Mouse (Mus musculus): ENCODE results near the gene Atoh8. TPM values are rescaled to one million over a fixed set of nuclear protein-coding genes. Genes with fewer than 3 reads are reported as not detected.

Atoh8 gene
- polyA plus RNA-seq, 1 experiment from 2014 or later = 4.5 TPM

DNA sequence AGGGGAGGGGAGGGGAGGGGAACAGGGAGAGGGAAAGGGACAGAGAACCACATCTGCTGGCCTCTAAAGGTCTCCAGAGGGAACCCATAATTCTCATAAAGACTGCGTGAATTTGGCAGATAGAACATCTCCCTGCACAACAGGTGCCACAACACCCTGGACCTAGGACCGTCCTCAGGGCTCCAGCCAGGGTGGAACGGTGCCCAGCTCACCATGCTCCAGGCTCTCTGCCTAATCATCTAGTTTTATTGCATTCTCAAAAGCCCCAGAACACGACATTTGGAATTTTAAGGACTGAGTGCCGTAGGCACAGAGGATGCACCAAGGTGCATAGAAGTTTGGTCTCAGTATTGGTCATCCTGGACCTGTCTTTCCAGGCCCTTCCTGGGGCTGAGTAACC, 34.9 kb upstream of the Atoh8 start:
- Histone ChIP-seq H3K4me1 (replicated peaks; ENCODE audit: control insufficient read depth, insufficient read depth, low read length) (no peaks in the 10 kb centered on the region), H3K9ac (ENCODE audit: low read depth, low read length) (no peak overlapping the region), H3K4me3 (ENCODE audit: low read depth, low read length) (no peak overlapping the region), H3K27me3 (replicated peaks; ENCODE audit: control insufficient read depth, insufficient read depth, low read length) (no peaks in the 10 kb centered on the region), H3K27ac (ENCODE audit: low read depth, low read length) (no peak overlapping the region), H3K9me3 (ENCODE audit: control insufficient read depth) (no peaks in the 10 kb centered on the region), H3K4me2 (replicated peaks; ENCODE audit: low read depth) (no peak overlapping the region), H3K36me3 (ENCODE audit: control insufficient read depth, insufficient read depth) (no peaks in the 10 kb centered on the region)
- no peak for ATAC-seq
- WGBS = 84% methylated on average over 5 of the region's 5 CpGs
- TF ChIP-seq CTCF (IDR thresholded peaks at IDR 0.05; ENCODE audit: low read depth) = no peak

DNA sequence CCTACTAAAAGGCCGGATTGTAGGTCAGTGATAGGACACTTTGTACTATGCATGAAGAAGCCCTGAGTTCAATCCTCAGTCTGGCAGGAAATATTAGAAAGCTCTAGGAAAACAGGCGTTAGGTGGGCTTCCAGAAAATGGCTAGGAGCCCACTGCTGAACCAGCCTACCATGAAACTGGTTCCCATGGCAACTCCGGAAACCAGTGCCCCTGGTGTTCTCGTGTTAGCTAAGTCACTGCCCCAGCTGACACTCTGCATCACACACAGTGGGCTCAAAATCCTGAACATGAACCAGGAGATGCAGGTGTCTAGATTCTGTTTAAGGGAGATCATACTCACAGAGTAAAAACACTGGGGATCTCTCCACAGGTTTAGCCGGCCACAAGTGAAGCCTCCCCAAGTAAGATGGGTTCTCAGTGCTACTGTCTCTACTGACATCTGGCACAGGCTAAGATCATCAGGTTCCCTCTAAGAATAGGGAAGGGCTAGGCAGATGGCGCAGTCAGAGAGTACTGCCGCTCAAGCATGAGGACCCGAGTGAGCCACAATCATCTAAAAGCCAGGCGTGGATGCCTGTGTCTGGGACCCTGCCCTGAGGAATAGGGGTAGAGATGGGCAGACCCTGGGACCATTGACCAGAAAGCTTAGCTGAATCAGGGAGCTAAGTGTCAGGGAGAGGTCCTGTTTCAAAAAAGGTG, 32.9 kb upstream of the Atoh8 start:
- Histone ChIP-seq H3K9ac (ENCODE audit: low read depth, low read length) (no peak overlapping the region), H3K4me3 (ENCODE audit: low read depth, low read length) (no peak overlapping the region), H3K4me1 (replicated peaks; ENCODE audit: control insufficient read depth, insufficient read depth, low read length) (no peaks in the 10 kb centered on the region), H3K27me3 (replicated peaks; ENCODE audit: control insufficient read depth, insufficient read depth, low read length) (no peaks in the 10 kb centered on the region), H3K9me3 (ENCODE audit: control insufficient read depth) (no peaks in the 10 kb centered on the region), H3K4me2 (replicated peaks; ENCODE audit: low read depth) (no peak overlapping the region), H3K27ac (ENCODE audit: low read depth, low read length) (no peak overlapping the region), H3K36me3 (ENCODE audit: control insufficient read depth, insufficient read depth) (no peaks in the 10 kb centered on the region)
- no peak for ATAC-seq
- TF ChIP-seq CTCF (IDR thresholded peaks at IDR 0.05; ENCODE audit: low read depth) = no peak
- 81% methylated on average over 9 of the region's 9 CpGs for WGBS

DNA sequence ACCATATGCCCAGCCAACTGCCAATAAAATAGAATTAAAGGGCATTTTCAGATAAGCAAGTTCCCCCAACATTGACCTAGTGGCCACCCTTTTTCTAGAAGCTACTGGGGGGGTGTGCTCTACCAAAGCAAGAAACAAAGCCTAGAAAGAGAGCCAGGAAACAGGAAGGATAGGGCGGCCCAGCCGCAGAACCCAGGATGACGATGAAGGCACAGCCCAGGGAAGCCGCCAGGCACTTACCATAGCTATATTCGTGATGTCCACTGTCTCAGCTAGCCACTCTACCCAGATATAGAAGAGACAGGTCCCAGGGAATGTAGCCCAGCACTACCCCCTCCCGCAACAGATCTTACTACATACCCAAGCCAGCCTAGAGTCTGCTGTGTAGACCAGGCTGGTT, 30.3 kb upstream of the Atoh8 start:
- H3K9me3 ChIP-seq (ENCODE audit: control insufficient read depth) = no peaks in the 10 kb centered on the region
- H3K36me3 ChIP-seq (ENCODE audit: control insufficient read depth, insufficient read depth) = no peaks in the 10 kb centered on the region
- H3K4me1 ChIP-seq (replicated peaks; ENCODE audit: control insufficient read depth, insufficient read depth, low read length) = no peaks in the 10 kb centered on the region
- ATAC-seq = no peak
- no peak overlapping the region for H3K27ac ChIP-seq (ENCODE audit: low read depth, low read length)
- TF ChIP-seq CTCF (IDR thresholded peaks at IDR 0.05; ENCODE audit: low read depth) = no peak
- WGBS = 79% methylated on average over 6 of the region's 6 CpGs
- H3K27me3 ChIP-seq (replicated peaks; ENCODE audit: control insufficient read depth, insufficient read depth, low read length) = no peaks in the 10 kb centered on the region
- no peak overlapping the region for H3K9ac ChIP-seq (ENCODE audit: low read depth, low read length)
- no peak overlapping the region for H3K4me3 ChIP-seq (ENCODE audit: low read depth, low read length)
- no peak overlapping the region for H3K4me2 ChIP-seq (replicated peaks; ENCODE audit: low read depth)

GRCm38 (mm10) chr6:72263679-72264265, 28.4 kb upstream of the Atoh8 start:
- no peak overlapping the region for H3K27ac ChIP-seq (ENCODE audit: low read depth, low read length)
- H3K9me3 ChIP-seq (ENCODE audit: control insufficient read depth) = no peaks in the 10 kb centered on the region
- no peaks in the 10 kb centered on the region for H3K4me1 ChIP-seq (replicated peaks; ENCODE audit: control insufficient read depth, insufficient read depth, low read length)
- ATAC-seq = no peak
- no peak for TF ChIP-seq CTCF (IDR thresholded peaks at IDR 0.05; ENCODE audit: low read depth)
- H3K9ac ChIP-seq (ENCODE audit: low read depth, low read length) = no peak overlapping the region
- WGBS = 62% methylated on average over 5 of the region's 5 CpGs
- H3K4me2 ChIP-seq (replicated peaks; ENCODE audit: low read depth) = no peak overlapping the region
- no peak overlapping the region for H3K4me3 ChIP-seq (ENCODE audit: low read depth, low read length)
- H3K36me3 ChIP-seq (ENCODE audit: control insufficient read depth, insufficient read depth) = no peaks in the 10 kb centered on the region
- H3K27me3 ChIP-seq (replicated peaks; ENCODE audit: control insufficient read depth, insufficient read depth, low read length) = no peaks in the 10 kb centered on the region

GRCm38 (mm10) chr6:72261683-72262320, 26.4 kb upstream of the Atoh8 start:
- no peaks in the 10 kb centered on the region for H3K27me3 ChIP-seq (replicated peaks; ENCODE audit: control insufficient read depth, insufficient read depth, low read length)
- no peak overlapping the region for H3K4me2 ChIP-seq (replicated peaks; ENCODE audit: low read depth)
- no peak overlapping the region for H3K9ac ChIP-seq (ENCODE audit: low read depth, low read length)
- TF ChIP-seq CTCF (IDR thresholded peaks at IDR 0.05; ENCODE audit: low read depth) = no peak
- H3K36me3 ChIP-seq (ENCODE audit: control insufficient read depth, insufficient read depth) = no peaks in the 10 kb centered on the region
- no peak for ATAC-seq
- no peaks in the 10 kb centered on the region for H3K9me3 ChIP-seq (ENCODE audit: control insufficient read depth)
- H3K4me1 ChIP-seq (replicated peaks; ENCODE audit: control insufficient read depth, insufficient read depth, low read length) = no peaks in the 10 kb centered on the region
- 84% methylated on average over 12 of the region's 12 CpGs for WGBS
- no peak overlapping the region for H3K27ac ChIP-seq (ENCODE audit: low read depth, low read length)
- H3K4me3 ChIP-seq (ENCODE audit: low read depth, low read length) = no peak overlapping the region

- no peaks in the 10 kb centered on the region for H3K36me3 ChIP-seq (ENCODE audit: control insufficient read depth, insufficient read depth)
- no peaks in the 10 kb centered on the region for H3K4me1 ChIP-seq (replicated peaks; ENCODE audit: control insufficient read depth, insufficient read depth, low read length)
- H3K9me3 ChIP-seq (ENCODE audit: control insufficient read depth) = no peaks in the 10 kb centered on the region
- H3K27ac ChIP-seq (ENCODE audit: low read depth, low read length) = no peak overlapping the region
- peak; percentile 69; the same call in 1 of the 2 replicates for ATAC-seq
- no peak overlapping the region for H3K4me2 ChIP-seq (replicated peaks; ENCODE audit: low read depth)
- no peak overlapping the region for H3K4me3 ChIP-seq (ENCODE audit: low read depth, low read length)
- H3K9ac ChIP-seq (ENCODE audit: low read depth, low read length) = no peak overlapping the region
- no peaks in the 10 kb centered on the region for H3K27me3 ChIP-seq (replicated peaks; ENCODE audit: control insufficient read depth, insufficient read depth, low read length)
- peak; percentile 99 for TF ChIP-seq CTCF (IDR thresholded peaks at IDR 0.05; ENCODE audit: low read depth)
- 30% methylated on average over 19 of the region's 19 CpGs for WGBS
Observed at GRCm38 (mm10) chr6:72260981-72261682, 25.8 kb upstream of the Atoh8 start.

All from intestine, postnatal 0 days (tissue).